Mouse (Mus musculus): ENCODE measurements around the gene Slc15a4.

DNA sequence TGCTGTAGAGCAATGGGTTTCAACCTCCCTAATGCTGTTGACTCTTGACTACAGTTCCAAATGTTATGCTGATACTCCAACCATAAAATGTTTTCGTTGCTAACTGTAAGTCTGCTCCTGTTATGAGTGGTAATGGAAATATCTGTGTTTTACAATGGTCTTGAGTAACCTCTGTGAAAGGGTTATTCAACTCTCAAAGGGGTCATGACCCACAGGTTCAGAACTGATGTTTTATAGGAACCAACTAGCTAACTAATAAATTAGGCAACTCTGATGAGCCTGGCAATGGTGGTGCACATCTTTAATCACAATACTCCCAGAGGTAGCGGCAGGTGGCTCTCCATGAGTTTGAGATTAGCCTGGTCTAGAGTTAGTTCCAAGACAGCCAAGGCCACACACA, 5.5 kb upstream of the Slc15a4 start:
- no peak for TF ChIP-seq POLR2A (IDR thresholded peaks at IDR 0.05; ENCODE audit: control insufficient read depth in 1 of 2, insufficient read depth in 1 of 2, low read depth in 1 of 2, low read length in 2 of 2, poor library complexity in 1 of 2)
- TF ChIP-seq CTCF (IDR thresholded peaks at IDR 0.05 in 2 of 3, conservative IDR thresholded peaks at IDR 0.05 in 1 of 3; ENCODE audit: control insufficient read depth in 1 of 3, insufficient read depth in 1 of 3, low read depth in 2 of 3, low read length in 3 of 3, poor library complexity in 1 of 3, severe bottlenecking in 1 of 3): no peak
- TF ChIP-seq EP300 (IDR thresholded peaks at IDR 0.05; ENCODE audit: low read depth in 1 of 2, low read length in 2 of 2): no peak
- TF ChIP-seq UBTF (IDR thresholded peaks at IDR 0.05; ENCODE audit: borderline replicate concordance, insufficient read depth, low read depth, low read length): no peak
- TF ChIP-seq TAL1 (IDR thresholded peaks at IDR 0.05; ENCODE audit: low read length): no peak
- no peak for TF ChIP-seq MAZ (IDR thresholded peaks at IDR 0.05; ENCODE audit: low read depth, low read length)
- TF ChIP-seq NELFE (IDR thresholded peaks at IDR 0.05; ENCODE audit: low read depth, low read length): no peak
- no peak for TF ChIP-seq POLR2AphosphoS5 (IDR thresholded peaks at IDR 0.05; ENCODE audit: borderline replicate concordance, low read depth, low read length)

Measured in MEL (cell line).